Mouse (Mus musculus) hematopoietic stem cell, adult 5-6 weeks (primary cell): Measurements from ENCODE around the gene Psmd6. TPM values are rescaled to one million over a fixed set of nuclear protein-coding genes. Genes with fewer than 3 reads are reported as not detected.
A peak's percentile ranks its signal among the peaks of the same experiment; 100 is the strongest.

Source experiments
- ATAC-seq, 2 experiments: fragments of 125-278 bp in 1 of 2; replicated peaks in 1 of 2; 2 replicates each; pipeline ENCODE4 v1.8.0; 2016 to 2017; ENCODE audit warnings: inconsistent platforms in 2 of 2, mild to moderate bottlenecking in 2 of 2, moderate number of reproducible peaks in 2 of 2, low read depth in 1 of 2, moderate TSS enrichment in 1 of 2; ENCODE audit not compliant: low FRiP score in 2 of 2, poor library complexity in 2 of 2, severe bottlenecking in 2 of 2, insufficient read depth in 1 of 2, low TSS enrichment in 1 of 2
- total RNA-seq: library from RNA; stranded (forward); fragments of 172-1452, 232-1000 nt; gene quantifications from 2 replicates; pipeline ENCODE4 v1.2.3, GENCODE M21; 2017

Psmd6 gene
- total RNA-seq, 1 experiment from 2014 or later = 229 TPM

GRCm38 (mm10) chr14:14067648-14068472 is 52.9 kb downstream of the Psmd6 start:
- ATAC-seq = peak; percentile 51 to 80

GRCm38 (mm10) chr14:14066241-14066640 is 54.5 kb downstream of the Psmd6 start:
- ATAC-seq = no peak

GRCm38 (mm10) chr14:14065142-14065498 is 55.7 kb downstream of the Psmd6 start:
- ATAC-seq = no peak; a peak in 1 of 4 replicates

- ATAC-seq = peak; percentile 44 to 65
These were observed 56.2 kb downstream of the Psmd6 start for GRCm38 (mm10) chr14:14064486-14065141.

- ATAC-seq = no peak
These were observed 57.4 kb downstream of the Psmd6 start for GRCm38 (mm10) chr14:14063382-14063781.

GRCm38 (mm10) chr14:14062531-14063245 is 58.1 kb downstream of the Psmd6 start:
- ATAC-seq = no peak

Other genes with a start within 250 kb of the Psmd6 start
- gene Gm281, start 206.5 kb downstream of the Psmd6 start, total RNA-seq = not detected in 2 replicates
- gene Atxn7, start 159.5 kb downstream of the Psmd6 start, total RNA-seq = 25.4 and 33.5 TPM in 2 replicates
- gene Thoc7, start 159.1 kb downstream of the Psmd6 start, total RNA-seq = 216 and 342 TPM in 2 replicates
- gene Olfr720, start 65.9 kb upstream of the Psmd6 start, total RNA-seq = not detected in 2 replicates
- not detected in 2 replicates for gene Olfr31, start 201.8 kb upstream of the Psmd6 start, total RNA-seq
- gene Il3ra, start 225.3 kb upstream of the Psmd6 start, total RNA-seq = 12.3 and 15.4 TPM in 2 replicates